Mouse (Mus musculus) lung, postnatal 0 days (tissue): Measurements from ENCODE around the gene Gm6793.
A peak's percentile ranks its signal among the peaks of the same experiment; 100 is the strongest.

Experiments
- CTCF ChIP-seq: IDR thresholded peaks from 2 replicates; pipeline ENCODE4 v1.5.1; 2016; ENCODE audit warnings: antibody characterized with exemption, mild to moderate bottlenecking
- EP300 ChIP-seq: IDR thresholded peaks from 2 replicates; pipeline ENCODE4 v1.6.1; 2016; ENCODE audit warnings: antibody characterized with exemption, mild to moderate bottlenecking, control low read depth

GRCm38 (mm10) chr8:112061372-112061771, 46.5 kb upstream of the Gm6793 start:
- peak; percentile 77 for TF ChIP-seq CTCF
- TF ChIP-seq EP300, result no peak
